Mouse (Mus musculus): ENCODE data around the gene Tnrc6b. TPM values are rescaled to one million over a fixed set of nuclear protein-coding genes. Genes with fewer than 3 reads are reported as not detected.

The Tnrc6b gene
- polyA plus RNA-seq, 1 experiment from 2014 or later: 27.4 TPM

GRCm38 (mm10) chr15:80799074-80799633 lies 88.0 kb downstream of the Tnrc6b start:
- Histone ChIP-seq H3K4me1 (peaks cover 16% of the 10 kb centered on the region), H3K4me3 (replicated peaks) (peak overlapping the region; percentile 54), H3K27ac (peak overlapping the region; percentile 89), H3K27me3 (replicated peaks) (no peaks in the 10 kb centered on the region), H3K4me2 (peak overlapping the region; percentile 53), H3K9me3 (no peaks in the 10 kb centered on the region), H3K9ac (peak overlapping the region; percentile 52; the same call in 1 of the 2 replicates), H3K36me3 (no peaks in the 10 kb centered on the region)
- ATAC-seq (ENCODE audit: insufficient read depth, low FRiP score, low read depth): no peak
- 0% methylated on average over 10 of the region's 10 CpGs for WGBS

- ATAC-seq (ENCODE audit: insufficient read depth, low FRiP score, low read depth): peak; percentile 53; the same call in 1 of the 2 replicates
- Histone ChIP-seq H3K4me3 (replicated peaks) (peak overlapping the region; percentile 54), H3K27me3 (replicated peaks) (no peaks in the 10 kb centered on the region), H3K9me3 (no peaks in the 10 kb centered on the region), H3K36me3 (no peaks in the 10 kb centered on the region), H3K9ac (peak overlapping the region; percentile 52; the same call in 1 of the 2 replicates), H3K27ac (peak overlapping the region; percentile 89), H3K4me1 (peaks cover 20% of the 10 kb centered on the region), H3K4me2 (peak overlapping the region; percentile 53)
- WGBS: under 1% methylated on average over 10 of the region's 10 CpGs
These were observed 88.6 kb downstream of the Tnrc6b start for GRCm38 (mm10) chr15:80799634-80800137.

- Histone ChIP-seq H3K4me3 (replicated peaks) (peak overlapping the region; percentile 54), H3K36me3 (no peaks in the 10 kb centered on the region), H3K4me2 (peak overlapping the region; percentile 53), H3K4me1 (peaks cover 22% of the 10 kb centered on the region), H3K27ac (no peak overlapping the region), H3K9me3 (no peaks in the 10 kb centered on the region), H3K9ac (peak overlapping the region; percentile 13; the same call in 1 of the 2 replicates), H3K27me3 (replicated peaks) (no peaks in the 10 kb centered on the region)
- 20% methylated on average over 3 of the region's 3 CpGs for WGBS
- no peak for ATAC-seq (ENCODE audit: insufficient read depth, low FRiP score, low read depth)
These were observed 89.1 kb downstream of the Tnrc6b start for GRCm38 (mm10) chr15:80800201-80800600.

GRCm38 (mm10) chr15:80800765-80801164 lies 89.7 kb downstream of the Tnrc6b start:
- whole genome bisulfite sequencing: 13% methylated on average over 4 of the region's 4 CpGs
- H3K9me3 ChIP-seq: no peaks in the 10 kb centered on the region
- H3K27ac ChIP-seq: peak overlapping the region; percentile 35; the same call in 1 of the 2 replicates
- peak overlapping the region; percentile 25 for H3K4me3 ChIP-seq (replicated peaks)
- no peaks in the 10 kb centered on the region for H3K27me3 ChIP-seq (replicated peaks)
- ATAC-seq (ENCODE audit: insufficient read depth, low FRiP score, low read depth): no peak
- no peaks in the 10 kb centered on the region for H3K36me3 ChIP-seq
- H3K9ac ChIP-seq: no peak overlapping the region
- H3K4me2 ChIP-seq: peak overlapping the region; percentile 53
- H3K4me1 ChIP-seq: peaks cover 22% of the 10 kb centered on the region

- H3K36me3 ChIP-seq: no peaks in the 10 kb centered on the region
- H3K27ac ChIP-seq: no peak overlapping the region
- H3K4me1 ChIP-seq: peaks cover 22% of the 10 kb centered on the region
- no peak overlapping the region for H3K4me3 ChIP-seq (replicated peaks)
- no peaks in the 10 kb centered on the region for H3K9me3 ChIP-seq
- no peaks in the 10 kb centered on the region for H3K27me3 ChIP-seq (replicated peaks)
- no peak overlapping the region for H3K4me2 ChIP-seq
- H3K9ac ChIP-seq: no peak overlapping the region
- ATAC-seq (ENCODE audit: insufficient read depth, low FRiP score, low read depth): no peak
- 18% methylated on average over 1 of the region's 1 CpGs for WGBS
These were observed 90.5 kb downstream of the Tnrc6b start for GRCm38 (mm10) chr15:80801597-80801996.

- ATAC-seq (ENCODE audit: insufficient read depth, low FRiP score, low read depth): no peak
- H3K4me1 ChIP-seq: peaks cover 24% of the 10 kb centered on the region
- H3K36me3 ChIP-seq: no peaks in the 10 kb centered on the region
- no peak overlapping the region for H3K27ac ChIP-seq
- no peak overlapping the region for H3K4me2 ChIP-seq
- no peak overlapping the region for H3K4me3 ChIP-seq (replicated peaks)
- no peaks in the 10 kb centered on the region for H3K27me3 ChIP-seq (replicated peaks)
- no peaks in the 10 kb centered on the region for H3K9me3 ChIP-seq
- no peak overlapping the region for H3K9ac ChIP-seq
- 39% methylated on average over 5 of the region's 5 CpGs for WGBS
These were observed 96.0 kb downstream of the Tnrc6b start for GRCm38 (mm10) chr15:80807162-80807561.

GRCm38 (mm10) chr15:80810226-80810625 lies 99.1 kb downstream of the Tnrc6b start:
- WGBS: 63% methylated on average over 3 of the region's 3 CpGs
- ATAC-seq (ENCODE audit: insufficient read depth, low FRiP score, low read depth): peak; percentile 31; the same call in 1 of the 2 replicates
- H3K36me3 ChIP-seq: no peaks in the 10 kb centered on the region
- H3K4me2 ChIP-seq: no peak overlapping the region
- H3K4me1 ChIP-seq: peaks cover 18% of the 10 kb centered on the region
- no peak overlapping the region for H3K27ac ChIP-seq
- no peaks in the 10 kb centered on the region for H3K27me3 ChIP-seq (replicated peaks)
- no peak overlapping the region for H3K4me3 ChIP-seq (replicated peaks)
- H3K9ac ChIP-seq: no peak overlapping the region
- H3K9me3 ChIP-seq: no peaks in the 10 kb centered on the region

- H3K27me3 ChIP-seq (replicated peaks): no peaks in the 10 kb centered on the region
- no peak overlapping the region for H3K27ac ChIP-seq
- 0 out of 2 replicates have a peak, but pooled peaks cover 6% of the 10 kb centered on the region for H3K4me1 ChIP-seq
- no peaks in the 10 kb centered on the region for H3K36me3 ChIP-seq
- no peak overlapping the region for H3K4me3 ChIP-seq (replicated peaks)
- no peaks in the 10 kb centered on the region for H3K9me3 ChIP-seq
- no peak overlapping the region for H3K9ac ChIP-seq
- no peak for ATAC-seq (ENCODE audit: insufficient read depth, low FRiP score, low read depth)
- 74% methylated on average over 4 of the region's 4 CpGs for WGBS
- H3K4me2 ChIP-seq: no peak overlapping the region
These were observed 101.7 kb downstream of the Tnrc6b start for GRCm38 (mm10) chr15:80812840-80813239.

- H3K27ac ChIP-seq: no peak overlapping the region
- no peak for ATAC-seq (ENCODE audit: insufficient read depth, low FRiP score, low read depth)
- H3K9me3 ChIP-seq: no peaks in the 10 kb centered on the region
- WGBS: 67% methylated on average over 7 of the region's 7 CpGs
- H3K4me1 ChIP-seq: 0 out of 2 replicates have a peak, but pooled peaks cover 6% of the 10 kb centered on the region
- no peaks in the 10 kb centered on the region for H3K36me3 ChIP-seq
- no peak overlapping the region for H3K4me2 ChIP-seq
- H3K27me3 ChIP-seq (replicated peaks): no peaks in the 10 kb centered on the region
- no peak overlapping the region for H3K4me3 ChIP-seq (replicated peaks)
- H3K9ac ChIP-seq: no peak overlapping the region
These were observed 103.7 kb downstream of the Tnrc6b start for GRCm38 (mm10) chr15:80814792-80815191.

- Histone ChIP-seq H3K36me3 (peaks cover 2% of the 10 kb centered on the region; the same call in 1 of the 2 replicates), H3K9me3 (no peaks in the 10 kb centered on the region), H3K4me2 (no peak overlapping the region), H3K4me3 (replicated peaks) (no peak overlapping the region), H3K27ac (no peak overlapping the region), H3K27me3 (replicated peaks) (no peaks in the 10 kb centered on the region), H3K9ac (no peak overlapping the region), H3K4me1 (no peaks in the 10 kb centered on the region)
- ATAC-seq (ENCODE audit: insufficient read depth, low FRiP score, low read depth): no peak
- 30% methylated on average over 1 of the region's 1 CpGs for WGBS
These were observed 111.2 kb downstream of the Tnrc6b start for GRCm38 (mm10) chr15:80822276-80822675.

- ATAC-seq (ENCODE audit: insufficient read depth, low FRiP score, low read depth): no peak
- H3K4me1 ChIP-seq: peaks cover 2% of the 10 kb centered on the region; the same call in 1 of the 2 replicates
- no peaks in the 10 kb centered on the region for H3K36me3 ChIP-seq
- 56% methylated on average over 3 of the region's 3 CpGs for WGBS
- no peak overlapping the region for H3K4me3 ChIP-seq (replicated peaks)
- H3K4me2 ChIP-seq: no peak overlapping the region
- H3K9me3 ChIP-seq: no peaks in the 10 kb centered on the region
- H3K9ac ChIP-seq: no peak overlapping the region
- no peak overlapping the region for H3K27ac ChIP-seq
- H3K27me3 ChIP-seq (replicated peaks): no peaks in the 10 kb centered on the region
These were observed 120.1 kb downstream of the Tnrc6b start for GRCm38 (mm10) chr15:80831170-80831569.

GRCm38 (mm10) chr15:80832808-80833207 lies 121.7 kb downstream of the Tnrc6b start:
- no peaks in the 10 kb centered on the region for H3K9me3 ChIP-seq
- no peak overlapping the region for H3K4me2 ChIP-seq
- peaks cover 8% of the 10 kb centered on the region; the same call in 1 of the 2 replicates for H3K4me1 ChIP-seq
- WGBS: 56% methylated on average over 3 of the region's 3 CpGs
- no peak overlapping the region for H3K4me3 ChIP-seq (replicated peaks)
- no peaks in the 10 kb centered on the region for H3K36me3 ChIP-seq
- no peak for ATAC-seq (ENCODE audit: insufficient read depth, low FRiP score, low read depth)
- H3K9ac ChIP-seq: no peak overlapping the region
- H3K27ac ChIP-seq: no peak overlapping the region
- no peaks in the 10 kb centered on the region for H3K27me3 ChIP-seq (replicated peaks)
